Mouse (Mus musculus): ENCODE results near the gene Pde11a. TPM values are rescaled to one million over a fixed set of nuclear protein-coding genes. Genes with fewer than 3 reads are reported as not detected.
"Not testable (repeated sequence)": the region's sequence is repeated elsewhere in the genome, so short reads cannot be mapped to it uniquely, and the experiment has no call there.

Gene Pde11a
- polyA plus RNA-seq, 1 experiment from 2014 or later = 0.73 TPM

GRCm38 (mm10) chr2:75981440-75982081, 357.0 kb downstream of the Pde11a start, which contains the start of gene Ttc30a1:
Ttc30a1 (minus strand) TSS chr2:75981967.
- peak; percentile 83 for ATAC-seq
- Histone ChIP-seq H3K4me3 (replicated peaks; ENCODE audit: low read length) (peak within 1 kb of the TSS; percentile 68), H3K4me2 (ENCODE audit: low read length) (peak within 1 kb of the TSS; percentile 70), H3K9ac (replicated peaks; ENCODE audit: low read depth, low read length) (peak within 1 kb of the TSS; percentile 63)
- not testable (repeated sequence) for H3K4me1 ChIP-seq (replicated peaks; ENCODE audit: control insufficient read depth, insufficient read depth, low read length); H3K27me3 ChIP-seq (replicated peaks; ENCODE audit: control insufficient read depth, insufficient read depth, low read length); H3K9me3 ChIP-seq (ENCODE audit: control insufficient read depth, low read length); H3K27ac ChIP-seq (ENCODE audit: low read length); H3K36me3 ChIP-seq (ENCODE audit: control insufficient read depth, insufficient read depth)
- 3% methylated on average over 30 of the region's 34 CpGs for WGBS

DNA sequence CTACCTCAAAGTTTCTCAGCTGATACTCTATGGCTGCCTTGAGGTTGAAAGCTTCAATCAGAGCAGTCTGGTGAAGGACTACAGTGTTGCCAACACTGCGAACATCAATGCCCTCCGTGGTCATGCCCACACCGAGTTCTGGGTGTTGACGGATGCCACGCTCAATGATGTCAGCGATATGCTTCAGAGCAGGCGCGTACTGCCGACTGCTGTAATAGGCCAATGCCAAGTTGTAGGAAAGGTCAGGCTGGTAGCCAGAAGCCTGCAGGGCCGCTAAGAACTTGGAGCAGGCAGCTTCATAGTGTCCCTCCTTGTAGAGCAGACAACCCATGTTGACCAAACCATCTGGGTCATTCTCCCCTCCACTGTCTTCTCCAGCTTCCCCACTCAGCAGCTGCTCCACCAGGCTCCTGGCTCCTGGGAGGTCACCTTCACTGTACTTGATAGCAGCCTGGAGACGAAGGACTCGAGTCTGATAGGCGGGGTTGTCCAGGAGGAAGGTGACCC, 357.6 kb downstream of the Pde11a start:
- not testable (repeated sequence) for H3K9me3 ChIP-seq (ENCODE audit: control insufficient read depth, low read length); H3K9ac ChIP-seq (replicated peaks; ENCODE audit: low read depth, low read length); H3K27ac ChIP-seq (ENCODE audit: low read length); H3K27me3 ChIP-seq (replicated peaks; ENCODE audit: control insufficient read depth, insufficient read depth, low read length); H3K36me3 ChIP-seq (ENCODE audit: control insufficient read depth, insufficient read depth); H3K4me1 ChIP-seq (replicated peaks; ENCODE audit: control insufficient read depth, insufficient read depth, low read length)
- Histone ChIP-seq H3K4me2 (ENCODE audit: low read length) (peak overlapping the region; percentile 70), H3K4me3 (replicated peaks; ENCODE audit: low read length) (peak overlapping the region; percentile 68)
- peak; percentile 2; the same call in 1 of the 2 replicates for ATAC-seq
- 97% methylated on average over 13 of the region's 13 CpGs for WGBS

DNA sequence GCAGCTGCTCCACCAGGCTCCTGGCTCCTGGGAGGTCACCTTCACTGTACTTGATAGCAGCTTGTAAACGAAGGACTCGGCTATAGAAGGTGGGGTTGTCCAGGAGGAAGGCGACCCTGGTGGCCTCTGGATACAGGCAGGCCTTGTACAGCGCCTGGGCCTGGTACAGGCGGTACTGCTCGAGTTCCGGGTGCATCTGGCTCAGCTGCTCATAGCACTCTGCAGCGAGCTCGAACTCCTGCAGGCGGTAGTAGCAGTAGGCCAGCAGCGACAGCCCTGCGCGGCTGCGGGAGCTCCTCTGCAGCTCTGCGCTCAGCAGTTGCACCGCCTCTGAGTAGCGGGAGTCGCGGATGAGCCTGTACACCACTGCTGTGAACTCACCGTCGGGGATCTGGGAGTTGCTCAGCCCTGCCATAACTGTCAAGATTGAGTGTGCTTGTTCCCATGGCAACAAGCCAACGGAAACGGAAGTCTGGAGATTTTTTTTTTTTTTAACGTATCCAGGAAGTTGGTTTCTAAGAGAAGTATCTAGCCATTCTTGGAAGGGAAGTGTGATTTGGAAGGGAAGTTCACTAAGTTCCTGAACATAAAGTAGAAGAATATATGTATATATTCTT, 360.7 kb downstream of the Pde11a start, which contains the start of gene Ttc30a2:
TSS of gene Ttc30a2 (minus strand) at position 419 of the 617 bp plus-strand sequence.
- not testable (repeated sequence) for H3K4me3 ChIP-seq (replicated peaks; ENCODE audit: low read length); H3K4me2 ChIP-seq (ENCODE audit: low read length); H3K27ac ChIP-seq (ENCODE audit: low read length); H3K36me3 ChIP-seq (ENCODE audit: control insufficient read depth, insufficient read depth); ATAC-seq; H3K9ac ChIP-seq (replicated peaks; ENCODE audit: low read depth, low read length); H3K27me3 ChIP-seq (replicated peaks; ENCODE audit: control insufficient read depth, insufficient read depth, low read length); H3K9me3 ChIP-seq (ENCODE audit: control insufficient read depth, low read length); H3K4me1 ChIP-seq (replicated peaks; ENCODE audit: control insufficient read depth, insufficient read depth, low read length)
- WGBS = 26% methylated on average over 17 of the region's 24 CpGs

DNA sequence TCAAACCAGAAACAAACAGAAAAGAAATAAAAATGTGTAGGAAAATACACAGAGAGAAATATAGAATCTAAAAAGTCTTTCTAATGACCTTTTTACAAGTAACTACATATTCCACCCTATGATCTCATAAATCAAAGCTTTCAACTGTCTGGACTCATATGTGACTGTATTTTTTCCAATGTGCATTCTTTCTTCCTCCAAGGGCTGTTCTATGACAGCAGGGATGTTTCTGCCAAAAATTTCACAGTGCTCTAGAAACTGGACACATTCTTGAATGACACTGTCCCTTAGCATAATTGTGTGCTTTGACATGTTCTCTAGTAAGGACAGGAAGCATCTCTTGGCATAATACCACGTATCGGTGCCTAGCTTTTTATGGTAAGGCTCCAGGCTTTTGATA, 362.5 kb downstream of the Pde11a start:
- not testable (repeated sequence) for H3K4me1 ChIP-seq (replicated peaks; ENCODE audit: control insufficient read depth, insufficient read depth, low read length); H3K27ac ChIP-seq (ENCODE audit: low read length); H3K27me3 ChIP-seq (replicated peaks; ENCODE audit: control insufficient read depth, insufficient read depth, low read length); H3K4me2 ChIP-seq (ENCODE audit: low read length); H3K36me3 ChIP-seq (ENCODE audit: control insufficient read depth, insufficient read depth); H3K9me3 ChIP-seq (ENCODE audit: control insufficient read depth, low read length); H3K9ac ChIP-seq (replicated peaks; ENCODE audit: low read depth, low read length); ATAC-seq; H3K4me3 ChIP-seq (replicated peaks; ENCODE audit: low read length)
- 86% methylated on average over 2 of the region's 2 CpGs for WGBS

DNA sequence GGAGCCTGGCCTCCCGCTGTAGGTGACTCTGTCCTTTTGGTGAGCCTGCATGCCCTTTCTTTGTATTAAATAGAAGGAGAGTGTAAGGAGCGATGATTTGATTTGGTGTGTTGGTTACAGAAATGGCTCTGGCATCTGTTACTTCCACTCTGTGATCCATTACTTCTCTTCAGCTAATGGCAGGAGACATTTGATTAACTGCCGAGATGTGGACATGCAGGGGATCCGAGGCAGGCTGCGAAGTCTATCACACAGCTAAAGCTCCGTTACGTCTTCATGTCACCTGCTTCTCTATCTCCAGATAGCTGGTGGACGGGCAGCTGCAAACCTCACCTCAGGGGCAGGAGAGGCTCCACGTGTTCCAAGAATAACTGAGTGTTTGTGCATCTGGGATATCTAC, 364.4 kb downstream of the Pde11a start:
- no peaks in the 10 kb centered on the region for H3K36me3 ChIP-seq (ENCODE audit: control insufficient read depth, insufficient read depth)
- H3K9me3 ChIP-seq (ENCODE audit: control insufficient read depth, low read length) = no peaks in the 10 kb centered on the region
- ATAC-seq = no peak
- H3K4me2 ChIP-seq (ENCODE audit: low read length) = no peak overlapping the region
- no peaks in the 10 kb centered on the region for H3K4me1 ChIP-seq (replicated peaks; ENCODE audit: control insufficient read depth, insufficient read depth, low read length)
- H3K27ac ChIP-seq (ENCODE audit: low read length) = no peak overlapping the region
- H3K9ac ChIP-seq (replicated peaks; ENCODE audit: low read depth, low read length) = no peak overlapping the region
- no peak overlapping the region for H3K4me3 ChIP-seq (replicated peaks; ENCODE audit: low read length)
- 73% methylated on average over 9 of the region's 9 CpGs for WGBS
- H3K27me3 ChIP-seq (replicated peaks; ENCODE audit: control insufficient read depth, insufficient read depth, low read length) = no peaks in the 10 kb centered on the region

GRCm38 (mm10) chr2:75964972-75965371, 373.6 kb downstream of the Pde11a start:
- 19% methylated on average over 5 of the region's 5 CpGs for WGBS
- peaks cover 18% of the 10 kb centered on the region for H3K4me1 ChIP-seq (replicated peaks; ENCODE audit: control insufficient read depth, insufficient read depth, low read length)
- H3K27ac ChIP-seq (ENCODE audit: low read length) = peak overlapping the region; percentile 24; the same call in 1 of the 2 replicates
- no peaks in the 10 kb centered on the region for H3K27me3 ChIP-seq (replicated peaks; ENCODE audit: control insufficient read depth, insufficient read depth, low read length)
- peak overlapping the region; percentile 43 for H3K4me2 ChIP-seq (ENCODE audit: low read length)
- ATAC-seq = peak; percentile 92
- H3K9me3 ChIP-seq (ENCODE audit: control insufficient read depth, low read length) = no peaks in the 10 kb centered on the region
- H3K4me3 ChIP-seq (replicated peaks; ENCODE audit: low read length) = peak overlapping the region; percentile 1; the same call in 1 of the 2 replicates
- H3K9ac ChIP-seq (replicated peaks; ENCODE audit: low read depth, low read length) = no peak overlapping the region
- no peaks in the 10 kb centered on the region for H3K36me3 ChIP-seq (ENCODE audit: control insufficient read depth, insufficient read depth)

DNA sequence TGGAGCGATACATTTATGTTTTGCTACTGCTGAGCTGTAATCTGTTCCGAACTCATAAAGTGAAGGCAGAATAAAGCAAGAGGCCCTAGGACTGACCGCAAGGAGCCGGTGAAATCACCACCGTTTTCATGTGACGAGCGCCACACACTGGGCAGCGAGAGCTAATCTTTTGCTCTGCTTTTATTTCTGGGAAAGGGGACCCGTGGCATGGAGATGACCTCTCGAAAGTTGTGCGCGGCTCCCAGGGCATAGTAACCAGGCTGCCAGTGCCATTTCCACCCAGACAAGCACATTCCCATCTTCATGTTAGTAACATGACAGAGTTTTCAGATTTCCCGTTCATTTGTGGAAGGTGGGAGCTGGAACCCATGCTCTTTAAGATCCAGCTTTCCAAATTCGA, 374.1 kb downstream of the Pde11a start:
- Histone ChIP-seq H3K27me3 (replicated peaks; ENCODE audit: control insufficient read depth, insufficient read depth, low read length) (no peaks in the 10 kb centered on the region), H3K4me2 (ENCODE audit: low read length) (peak overlapping the region; percentile 43), H3K27ac (ENCODE audit: low read length) (peak overlapping the region; percentile 24; the same call in 1 of the 2 replicates), H3K4me3 (replicated peaks; ENCODE audit: low read length) (peak overlapping the region; percentile 1; the same call in 1 of the 2 replicates), H3K36me3 (ENCODE audit: control insufficient read depth, insufficient read depth) (no peaks in the 10 kb centered on the region), H3K9me3 (ENCODE audit: control insufficient read depth, low read length) (no peaks in the 10 kb centered on the region), H3K9ac (replicated peaks; ENCODE audit: low read depth, low read length) (no peak overlapping the region), H3K4me1 (replicated peaks; ENCODE audit: control insufficient read depth, insufficient read depth, low read length) (peaks cover 23% of the 10 kb centered on the region)
- 18% methylated on average over 14 of the region's 14 CpGs for WGBS
- ATAC-seq = peak; percentile 38; the same call in 1 of the 2 replicates

DNA sequence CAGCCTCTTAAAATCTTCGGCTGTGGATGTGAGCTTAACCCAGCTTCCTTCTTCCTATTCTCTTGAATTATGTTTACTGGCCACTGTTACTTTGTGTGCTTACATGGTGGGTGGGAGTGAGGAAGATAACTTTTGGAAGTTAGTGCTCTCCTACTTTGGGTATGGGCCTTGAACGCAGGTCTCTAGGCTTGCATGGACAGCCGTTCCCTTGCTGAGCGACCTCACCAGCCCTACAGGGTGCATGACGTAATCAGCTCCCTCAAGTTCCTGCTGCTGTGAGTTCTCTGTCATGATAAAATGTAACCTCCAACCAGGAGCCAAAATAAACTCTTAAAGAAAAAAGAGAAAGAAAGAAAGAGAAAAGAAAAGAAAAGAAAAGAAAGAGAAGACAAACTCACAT, 374.5 kb downstream of the Pde11a start:
- H3K27me3 ChIP-seq (replicated peaks; ENCODE audit: control insufficient read depth, insufficient read depth, low read length) = no peaks in the 10 kb centered on the region
- peaks cover 27% of the 10 kb centered on the region for H3K4me1 ChIP-seq (replicated peaks; ENCODE audit: control insufficient read depth, insufficient read depth, low read length)
- no peak overlapping the region for H3K4me3 ChIP-seq (replicated peaks; ENCODE audit: low read length)
- 70% methylated on average over 5 of the region's 5 CpGs for whole genome bisulfite sequencing
- no peaks in the 10 kb centered on the region for H3K36me3 ChIP-seq (ENCODE audit: control insufficient read depth, insufficient read depth)
- H3K27ac ChIP-seq (ENCODE audit: low read length) = no peak overlapping the region
- no peak for ATAC-seq
- no peak overlapping the region for H3K9ac ChIP-seq (replicated peaks; ENCODE audit: low read depth, low read length)
- H3K9me3 ChIP-seq (ENCODE audit: control insufficient read depth, low read length) = no peaks in the 10 kb centered on the region
- peak overlapping the region; percentile 43 for H3K4me2 ChIP-seq (ENCODE audit: low read length)

DNA sequence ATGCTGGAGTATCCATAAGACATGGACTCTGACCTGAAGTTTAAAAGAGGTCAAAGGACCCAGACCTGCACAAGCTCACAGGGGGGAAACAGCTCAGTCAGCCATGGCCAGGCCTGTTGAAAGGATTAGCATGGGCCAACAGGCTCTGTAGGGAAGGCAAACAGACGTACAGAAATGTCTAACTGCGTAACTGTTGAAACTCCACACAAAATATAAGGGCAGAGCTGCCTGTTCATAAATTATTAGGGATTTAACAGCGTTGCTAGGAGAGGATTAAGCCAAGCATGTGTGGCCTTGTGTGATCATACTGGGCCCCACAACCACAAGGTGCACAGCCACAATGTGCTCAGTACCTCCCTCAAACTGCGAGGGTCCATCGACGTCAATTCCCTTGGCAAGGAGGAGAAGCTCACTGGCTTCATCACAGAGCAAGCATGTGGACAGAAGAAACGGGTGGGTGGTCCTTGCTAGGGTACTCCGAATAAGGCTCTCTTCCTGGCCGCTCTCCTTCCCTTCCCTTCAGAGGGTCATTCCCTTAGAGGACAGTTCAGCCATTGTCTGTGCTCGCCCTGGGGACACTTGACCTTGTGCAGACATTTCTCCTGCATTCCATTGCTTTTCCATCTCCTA, 375.2 kb downstream of the Pde11a start:
- Histone ChIP-seq H3K9ac (replicated peaks; ENCODE audit: low read depth, low read length) (no peak overlapping the region), H3K4me1 (replicated peaks; ENCODE audit: control insufficient read depth, insufficient read depth, low read length) (peaks cover 33% of the 10 kb centered on the region), H3K4me2 (ENCODE audit: low read length) (no peak overlapping the region), H3K9me3 (ENCODE audit: control insufficient read depth, low read length) (no peaks in the 10 kb centered on the region), H3K4me3 (replicated peaks; ENCODE audit: low read length) (no peak overlapping the region), H3K27ac (ENCODE audit: low read length) (no peak overlapping the region), H3K36me3 (ENCODE audit: control insufficient read depth, insufficient read depth) (no peaks in the 10 kb centered on the region), H3K27me3 (replicated peaks; ENCODE audit: control insufficient read depth, insufficient read depth, low read length) (no peaks in the 10 kb centered on the region)
- 64% methylated on average over 10 of the region's 10 CpGs for WGBS
- ATAC-seq = no peak

Data from forebrain, embryonic 16.5 days (tissue).